Mouse (Mus musculus): ENCODE measurements around the gene Thegl.

Thegl gene

DNA sequence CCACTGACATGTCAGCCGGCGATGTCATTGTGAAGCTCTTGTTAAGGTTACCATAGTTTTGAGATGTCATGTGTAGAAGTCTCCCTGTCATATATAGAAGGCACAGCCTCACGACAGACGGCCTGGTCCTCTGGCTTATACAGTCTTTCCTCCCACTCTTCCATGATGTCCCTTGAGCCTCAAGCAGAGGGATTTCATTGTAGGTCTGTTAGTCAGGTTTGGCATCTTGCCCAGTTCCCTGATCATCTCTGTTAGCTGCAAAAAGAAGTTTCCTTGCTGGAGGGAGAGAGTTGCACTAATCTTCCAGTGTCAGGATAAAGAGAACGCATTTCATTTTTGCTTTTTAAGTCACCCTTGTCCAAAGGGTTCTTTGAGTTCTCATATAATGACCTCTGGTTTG, 36.8 kb downstream of the Thegl start:
- DNase-seq = no peak

DNA sequence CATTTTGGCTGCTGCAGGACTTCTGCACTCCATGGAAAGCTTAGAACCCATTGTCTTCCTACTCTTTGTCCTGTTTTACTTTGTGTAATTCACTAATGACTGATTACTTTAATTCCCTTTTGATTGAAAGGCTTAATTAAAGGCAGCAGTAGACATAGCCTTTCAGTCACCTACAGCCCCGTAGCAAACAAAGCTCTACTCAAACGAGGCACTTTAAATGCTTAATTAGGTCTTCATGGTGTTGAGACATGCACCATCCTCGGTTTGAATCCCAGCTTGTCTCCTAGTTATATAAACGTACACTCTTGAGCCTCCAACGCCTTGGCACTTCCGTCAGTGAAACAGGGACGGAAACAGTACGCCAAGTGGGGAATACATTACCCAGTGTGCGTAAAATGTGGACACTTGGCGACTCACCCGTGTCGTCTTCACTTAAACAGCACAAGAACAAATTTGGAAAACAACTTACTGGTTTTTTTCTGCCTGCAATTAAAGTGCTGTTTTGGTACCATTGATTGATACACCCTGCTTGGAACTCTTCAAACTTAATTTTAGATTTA, 41.1 kb downstream of the Thegl start:
- DNase-seq = peak; percentile 80

DNA sequence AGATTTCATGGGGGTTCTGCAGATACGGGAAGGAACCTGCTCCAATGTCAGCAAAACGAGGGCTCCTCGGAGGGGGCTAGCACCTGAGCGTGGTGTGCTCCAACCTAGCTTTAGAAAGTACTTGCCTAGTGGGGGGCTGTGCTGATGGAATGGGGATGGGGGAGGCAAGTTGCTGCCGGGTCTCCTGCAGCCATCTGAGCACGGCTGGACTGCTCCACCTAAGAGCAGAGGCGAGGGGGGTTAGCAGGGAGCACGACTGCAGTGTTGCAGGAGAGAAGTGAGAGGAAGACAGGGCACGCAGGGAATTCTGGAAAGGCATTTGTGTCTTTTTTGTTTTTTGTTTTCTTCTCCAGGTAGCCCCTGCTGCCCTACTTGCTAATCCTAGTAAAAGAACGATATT, 44.5 kb downstream of the Thegl start:
- DNase-seq = peak; percentile 28

DNA sequence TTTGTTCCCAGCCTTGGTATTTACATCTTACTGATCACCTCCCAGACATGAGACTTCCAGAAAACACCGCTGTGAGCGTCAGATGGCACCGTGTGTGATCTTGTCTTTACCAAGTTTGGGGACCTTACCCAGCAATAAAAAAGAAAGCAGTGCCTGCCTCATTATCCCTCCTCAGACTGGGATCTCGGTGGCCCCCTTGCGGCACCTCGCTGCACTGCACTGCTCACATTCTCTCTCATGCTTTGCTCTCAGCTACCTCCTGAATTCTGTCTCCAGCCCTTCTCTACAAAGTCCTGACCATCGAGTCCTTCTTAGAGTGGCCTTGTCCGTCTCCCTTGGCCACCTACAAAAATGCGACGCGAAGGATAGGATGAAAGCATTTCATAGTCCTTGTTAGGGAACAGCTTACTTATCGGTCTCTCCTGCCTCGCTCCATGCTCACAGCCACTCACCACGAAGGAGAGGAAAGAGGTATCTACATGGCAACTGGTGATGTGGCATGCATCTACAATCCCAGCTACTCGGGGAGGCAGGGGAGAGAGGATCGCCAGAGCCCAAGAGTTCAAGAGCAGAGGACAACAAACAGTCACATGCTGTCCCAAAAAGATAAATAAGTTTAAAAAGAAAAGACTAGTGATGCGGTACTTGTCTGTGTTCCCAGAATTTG, 45.7 kb downstream of the Thegl start:
- peak; percentile 66 for DNase-seq

DNA sequence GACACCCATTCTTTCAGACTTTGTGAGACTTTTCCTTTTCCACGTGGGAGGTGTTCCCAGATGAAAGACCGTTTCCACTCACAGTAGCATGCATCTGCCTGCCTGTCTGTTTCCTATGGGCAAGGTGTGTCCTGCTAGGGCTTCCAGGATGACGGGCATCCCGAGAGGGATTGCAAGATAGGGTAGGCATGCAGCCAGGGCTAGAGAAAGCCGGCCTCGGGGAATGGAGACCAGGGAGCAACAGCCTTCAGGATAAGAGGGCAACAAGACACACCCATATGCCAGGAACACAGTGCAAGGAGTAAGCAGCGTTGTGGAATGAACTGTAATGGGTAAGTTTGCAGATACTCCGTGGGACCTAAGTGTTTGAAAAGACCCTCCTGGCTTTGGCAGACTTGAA, 51.5 kb downstream of the Thegl start:
- DNase-seq = no peak

DNA sequence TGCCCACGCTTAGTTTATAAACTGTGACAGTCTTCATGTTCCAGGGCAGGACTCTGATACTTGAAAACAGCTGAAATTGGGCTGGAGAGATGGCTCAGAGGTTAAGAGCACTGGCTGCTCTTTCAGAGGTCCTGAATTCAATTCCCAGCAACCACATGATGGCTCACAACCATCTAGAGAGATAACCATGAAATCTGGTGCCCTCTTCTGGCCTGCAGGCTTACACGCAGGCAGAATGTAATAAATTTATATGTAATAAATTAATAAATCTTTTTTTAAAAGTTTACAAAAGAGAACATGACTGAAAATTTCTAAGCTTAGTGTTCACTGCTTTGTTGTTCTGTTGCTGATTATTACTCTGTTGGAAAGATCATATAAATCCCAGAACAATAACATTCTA, 55.2 kb downstream of the Thegl start:
- DNase-seq = no peak

DNA sequence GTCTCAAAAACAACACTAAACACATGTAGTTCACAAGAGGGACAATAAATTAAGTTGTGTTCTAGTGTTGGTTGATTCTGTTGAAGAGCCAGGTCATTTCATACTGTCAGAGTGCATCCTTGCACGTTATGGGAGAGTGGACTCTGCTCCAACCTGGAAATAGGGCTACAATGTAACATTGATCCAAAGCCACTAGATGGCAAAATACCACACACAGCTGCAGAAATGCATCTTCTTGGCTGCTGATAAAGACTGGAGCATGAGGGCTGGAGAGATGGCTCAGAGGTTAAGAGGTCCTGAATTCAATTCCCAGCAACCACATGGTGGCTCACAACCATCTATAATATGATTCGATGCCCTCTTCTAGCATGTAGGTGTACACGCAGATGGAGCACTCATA, 55.8 kb downstream of the Thegl start:
- no peak for DNase-seq

DNA sequence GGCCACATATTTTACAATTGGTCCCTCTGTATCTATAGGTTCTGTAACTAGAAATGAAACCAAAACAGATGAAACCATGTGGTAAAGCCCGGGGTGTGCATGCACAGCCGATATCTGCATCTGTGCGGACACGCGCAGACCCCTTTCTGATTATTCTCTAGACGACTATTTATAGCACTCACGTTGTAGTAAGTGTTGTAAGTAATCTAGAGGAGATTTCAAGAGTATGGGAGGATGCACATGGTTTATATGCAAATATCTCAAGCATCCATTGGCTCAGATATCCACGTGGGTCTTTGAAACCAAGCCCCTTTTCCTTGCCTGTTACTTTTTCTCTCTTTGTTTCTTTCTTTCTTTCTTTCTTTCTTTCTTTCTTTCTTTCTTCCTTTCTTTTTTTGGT, 58.0 kb downstream of the Thegl start:
- DNase-seq = no peak

DNA sequence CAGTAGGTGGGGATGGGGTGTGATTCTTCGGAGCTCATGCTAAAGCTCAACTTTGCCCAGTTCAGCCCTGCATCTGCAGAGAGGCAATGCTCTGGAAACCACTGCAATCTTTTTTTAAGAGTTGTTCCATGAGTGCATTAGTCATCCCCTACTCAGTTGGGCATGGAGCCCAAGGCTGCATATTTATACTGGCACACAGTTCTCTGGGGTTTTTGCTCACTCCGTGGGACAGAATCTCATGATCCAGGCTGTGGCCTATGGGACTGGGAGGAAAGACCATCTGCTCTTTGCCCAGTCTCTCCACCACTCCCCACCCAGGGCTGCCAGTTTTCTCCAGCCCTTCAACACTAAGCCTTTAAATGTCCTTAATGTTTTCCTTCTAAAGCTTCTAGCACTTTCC, 59.1 kb downstream of the Thegl start:
- no peak for DNase-seq

DNA sequence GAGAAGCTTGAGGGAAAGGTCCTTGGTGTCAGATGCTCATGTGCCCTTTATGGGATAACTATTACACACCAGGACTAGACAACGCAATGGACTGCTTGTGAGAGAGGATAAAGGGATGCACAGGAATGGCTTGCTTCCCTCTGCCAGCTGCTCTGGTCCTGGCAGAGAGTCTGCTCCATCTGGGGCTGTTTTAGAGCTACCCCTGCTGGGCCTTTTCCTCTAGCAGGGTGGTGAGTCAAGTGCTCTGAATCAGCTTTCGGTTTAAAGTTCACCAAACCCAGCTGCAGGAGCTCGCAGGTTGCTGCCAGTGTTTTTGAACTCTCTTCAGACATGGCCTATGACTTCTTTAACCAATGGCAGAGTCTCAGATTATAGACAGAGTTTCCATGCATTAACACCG, 60.1 kb downstream of the Thegl start:
- no peak for DNase-seq

DNA sequence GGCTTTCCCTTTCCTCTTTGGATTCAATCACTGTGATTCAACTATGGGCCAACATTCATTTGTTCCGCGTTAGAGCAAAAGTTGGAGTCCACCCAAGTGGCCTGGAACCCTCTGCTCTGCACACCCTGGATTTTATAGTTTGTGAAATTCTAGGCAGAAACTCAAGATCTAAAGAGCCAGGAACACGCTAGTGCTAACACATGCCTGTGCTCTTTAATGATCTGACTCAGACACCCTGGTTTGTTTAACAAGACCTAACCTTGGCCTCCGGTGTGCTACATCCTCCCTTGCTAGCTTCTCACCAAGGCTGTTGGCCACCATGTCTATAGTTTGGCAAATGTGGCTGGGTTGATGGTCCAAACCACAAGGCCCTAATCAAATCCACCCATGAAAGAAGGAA, 64.9 kb downstream of the Thegl start:
- no peak for DNase-seq

DNA sequence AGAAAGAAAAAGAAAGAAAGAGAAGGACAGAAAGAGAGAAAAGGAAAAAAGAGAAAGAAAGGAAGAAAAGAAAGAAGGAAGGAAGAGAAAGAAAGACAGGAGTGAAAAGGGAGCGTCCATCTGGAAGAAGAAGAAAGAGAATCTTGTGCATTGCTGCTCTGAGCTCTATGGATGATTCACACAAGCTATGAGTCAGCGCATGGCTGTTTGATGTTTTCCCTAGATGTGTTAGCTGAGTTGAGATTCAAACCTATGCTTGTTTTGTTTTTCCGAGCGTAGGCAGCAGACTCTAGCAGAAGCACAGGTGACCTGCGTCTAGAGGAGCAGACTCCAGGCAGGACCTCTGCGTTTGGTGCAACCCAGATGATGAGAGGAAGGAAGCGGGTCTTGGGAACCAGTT, 66.9 kb downstream of the Thegl start:
- DNase-seq = no peak

DNA sequence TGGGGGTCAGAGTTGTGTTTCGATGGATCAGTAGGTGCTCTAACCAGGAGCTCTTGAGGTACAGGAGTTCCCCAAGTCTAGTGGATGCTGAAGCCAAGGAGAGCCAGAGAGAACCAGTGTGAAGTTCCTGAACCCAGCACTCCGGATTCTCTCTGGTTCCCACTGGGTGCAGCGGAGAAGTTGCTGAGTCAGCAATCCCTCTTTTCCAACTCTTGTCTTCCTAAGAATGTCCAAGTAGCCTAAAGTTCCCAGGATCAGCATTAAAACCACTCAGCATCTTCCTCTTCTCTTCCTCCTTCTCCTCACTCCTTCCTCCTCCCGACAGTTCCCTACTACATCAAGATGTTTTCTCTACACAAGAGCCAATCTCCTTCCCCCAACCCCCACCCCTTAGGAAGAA, 68.6 kb downstream of the Thegl start:
- DNase-seq = no peak

DNA sequence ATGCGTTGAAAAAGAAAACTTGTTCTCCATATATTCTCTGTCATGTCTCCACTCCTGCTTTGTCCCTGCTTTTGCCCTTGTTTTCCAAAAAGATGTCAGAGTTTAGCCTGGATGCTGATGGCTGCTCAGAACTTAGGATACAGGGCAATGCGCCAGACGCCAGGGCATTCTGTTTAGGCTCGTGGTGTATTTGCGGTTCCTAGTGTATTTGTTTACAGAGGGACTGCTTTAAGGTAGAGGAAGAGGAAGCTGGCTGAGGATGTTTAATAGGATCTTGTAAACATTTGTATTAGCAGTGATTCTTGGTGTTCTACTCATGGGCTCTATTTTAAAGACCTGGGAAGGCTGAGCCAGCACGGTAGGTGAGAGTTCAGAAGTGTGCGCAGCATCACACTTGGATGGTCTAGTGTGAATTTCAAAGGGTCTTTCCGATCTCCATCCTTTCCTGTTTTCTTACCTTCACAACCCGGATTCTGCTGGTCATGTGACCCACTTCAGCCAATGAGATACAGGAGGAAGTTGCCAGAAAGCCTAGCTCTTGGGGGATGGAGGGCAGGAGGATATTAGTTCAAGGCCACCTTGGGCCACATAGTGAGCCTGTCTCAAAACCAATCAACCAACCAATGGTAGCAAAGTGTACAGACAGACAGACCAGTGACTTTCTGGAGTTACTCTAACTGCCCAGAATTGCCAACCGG, 70.1 kb downstream of the Thegl start:
- no peak for DNase-seq

DNA sequence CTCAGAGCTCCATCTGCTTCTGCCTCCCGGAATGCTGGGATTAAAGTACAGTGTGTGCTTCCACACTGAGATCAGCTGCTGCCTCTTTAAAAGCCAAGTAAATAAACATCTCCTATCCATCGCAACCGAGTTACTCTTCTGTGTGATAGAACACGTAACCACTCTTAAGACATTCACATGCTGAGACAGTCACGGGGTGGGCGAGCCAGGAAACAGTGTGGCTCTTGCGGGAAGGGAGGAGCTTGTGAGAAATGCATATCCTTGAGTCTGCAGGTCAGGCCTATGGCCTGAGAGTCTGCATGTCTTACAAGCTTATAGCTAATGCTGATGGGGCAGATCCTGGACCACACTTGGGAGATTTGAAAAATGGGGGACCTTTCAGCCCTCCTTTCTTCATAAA, 70.7 kb downstream of the Thegl start:
- DNase-seq = no peak

DNA sequence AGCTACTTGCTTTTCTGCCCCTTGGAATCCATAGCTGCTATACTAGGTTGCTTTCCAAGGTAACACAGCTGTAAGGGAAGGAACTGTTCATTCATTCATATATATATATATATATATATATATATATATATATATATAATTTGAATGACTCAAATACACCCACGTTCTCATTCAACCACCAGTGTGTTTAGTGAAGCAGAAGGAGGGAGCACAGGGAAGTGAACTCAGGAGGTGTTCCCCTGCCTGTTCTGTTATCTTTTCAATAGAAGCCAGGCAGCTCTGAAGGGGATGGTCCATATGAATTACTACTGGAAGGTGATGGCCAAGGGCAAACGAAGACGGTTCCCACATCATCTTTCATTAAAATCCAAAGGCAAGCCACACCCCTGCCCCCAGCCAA, 71.3 kb downstream of the Thegl start:
- no peak for DNase-seq

DNA sequence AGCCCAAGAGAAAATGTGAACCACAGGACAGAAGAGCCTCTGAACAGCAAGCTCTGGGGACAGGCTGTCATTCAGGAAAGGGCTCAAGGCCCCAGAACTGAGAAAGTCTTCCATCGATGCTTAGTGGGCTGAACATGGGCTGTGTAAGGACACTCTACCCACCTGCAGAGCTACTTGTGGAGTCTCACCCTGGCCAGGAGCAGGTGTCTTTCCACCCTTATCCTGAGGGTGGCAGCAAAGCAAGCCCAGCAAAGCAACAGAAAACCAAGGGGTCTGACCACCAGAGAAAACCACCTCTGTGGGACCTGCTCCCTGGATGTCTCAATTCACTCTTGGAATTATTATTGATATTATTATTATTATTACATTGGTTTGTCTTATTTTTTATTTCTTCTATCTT, 73.5 kb downstream of the Thegl start:
- peak; percentile 80 for DNase-seq

DNA sequence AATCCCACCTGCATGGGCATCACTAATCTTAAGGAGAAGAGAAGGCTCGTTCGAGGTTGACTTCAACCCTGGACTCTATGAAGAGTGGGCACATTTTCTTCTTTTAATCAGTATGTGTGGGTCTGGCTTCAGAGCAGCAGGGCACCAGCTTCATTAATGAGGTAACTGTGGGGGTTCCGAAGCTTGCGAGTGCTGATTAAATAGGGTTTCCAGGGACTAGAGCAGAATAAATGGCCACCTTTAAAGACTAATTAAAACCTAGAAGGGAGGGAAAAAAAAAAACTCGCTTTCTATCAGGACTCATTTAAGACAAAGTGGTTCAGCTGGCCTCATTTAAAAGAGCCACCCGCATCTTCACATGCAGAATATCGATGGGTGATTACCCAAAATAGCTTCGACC, 74.1 kb downstream of the Thegl start:
- peak; percentile 80 for DNase-seq

DNA sequence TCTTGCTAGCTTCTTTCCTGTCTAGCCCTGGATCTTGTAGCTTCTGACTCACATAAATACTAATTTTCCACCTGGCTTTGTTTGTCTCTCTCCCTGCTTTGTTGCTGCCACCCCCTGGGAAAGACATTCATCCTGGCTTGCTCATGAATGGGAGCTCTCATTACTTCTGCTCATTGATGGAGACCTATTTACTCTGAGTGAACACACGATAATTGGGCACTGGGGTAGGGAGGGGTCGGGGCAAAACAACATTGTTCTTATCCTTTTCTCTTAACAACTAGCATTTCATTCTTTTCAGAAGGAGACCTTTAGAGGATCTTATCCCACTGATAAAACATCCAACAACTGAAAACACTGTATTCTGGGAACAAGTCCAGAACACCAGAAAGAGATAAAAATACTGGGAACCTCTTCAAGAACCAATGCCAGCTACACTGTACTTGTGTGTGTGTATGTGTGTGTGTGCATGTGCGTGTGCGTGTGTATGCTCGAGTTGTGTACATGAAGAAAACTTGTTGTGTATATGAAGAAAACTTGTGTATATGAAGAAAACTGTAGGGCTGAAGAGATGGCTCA, 74.8 kb downstream of the Thegl start:
- DNase-seq = peak; percentile 92

DNA sequence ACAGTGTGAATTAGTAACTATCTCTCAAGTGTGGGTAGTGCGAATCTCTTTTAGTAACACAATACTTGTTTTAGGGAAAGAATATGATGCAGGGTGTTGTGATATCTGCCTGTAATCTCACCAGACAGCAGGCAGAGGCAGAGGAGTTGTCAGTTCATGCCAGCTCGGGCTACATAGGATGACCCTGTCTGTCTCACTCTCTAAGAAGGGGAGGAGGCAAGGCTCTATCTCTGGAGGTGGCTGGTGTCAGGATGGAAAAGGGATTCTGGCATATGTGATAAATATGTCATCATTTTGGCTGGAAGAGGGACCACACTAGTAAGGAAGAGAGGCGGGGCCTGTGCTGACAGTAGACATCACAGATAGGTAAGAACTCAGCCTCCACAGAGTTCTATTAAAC, 76.1 kb downstream of the Thegl start:
- no peak for DNase-seq

DNA sequence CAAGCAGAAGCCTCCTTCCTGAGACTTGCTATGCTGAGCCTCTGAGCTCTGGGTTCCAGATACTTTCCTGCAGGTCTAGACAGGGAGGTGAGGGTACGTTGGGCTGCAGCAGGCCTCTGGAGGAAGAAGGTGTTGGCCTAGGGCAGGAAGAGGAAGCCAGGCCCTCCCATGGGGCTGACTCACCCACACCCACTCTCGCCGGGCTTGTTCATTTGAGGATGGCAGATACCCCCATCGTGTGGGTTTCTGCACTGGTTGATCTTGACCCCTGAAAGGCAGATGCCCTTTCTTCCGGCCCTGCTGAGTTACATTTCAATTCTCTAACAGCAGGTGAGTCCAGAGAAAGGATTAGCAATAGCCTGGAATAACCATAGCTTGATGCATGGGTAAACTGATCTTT, 76.7 kb downstream of the Thegl start:
- DNase-seq = no peak

DNA sequence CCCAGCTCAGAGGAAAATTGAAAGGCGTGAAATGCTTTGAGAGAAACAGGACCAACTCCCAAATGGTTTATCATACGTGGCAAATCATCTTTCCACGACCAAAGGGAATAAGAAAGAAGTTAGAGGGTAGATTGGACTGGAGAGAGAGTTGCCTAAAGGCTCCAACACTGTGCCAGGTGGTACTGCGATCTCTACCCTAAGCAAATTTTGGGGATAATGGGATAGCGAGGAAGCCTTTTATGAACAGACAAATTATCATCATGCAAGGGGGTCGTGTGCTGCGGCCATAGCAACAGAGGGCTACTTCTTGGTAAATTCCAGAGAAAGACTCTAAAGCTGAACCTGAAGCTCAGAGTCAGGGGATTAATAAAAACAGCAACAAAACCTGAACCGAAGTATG, 78.1 kb downstream of the Thegl start:
- no peak for DNase-seq

DNA sequence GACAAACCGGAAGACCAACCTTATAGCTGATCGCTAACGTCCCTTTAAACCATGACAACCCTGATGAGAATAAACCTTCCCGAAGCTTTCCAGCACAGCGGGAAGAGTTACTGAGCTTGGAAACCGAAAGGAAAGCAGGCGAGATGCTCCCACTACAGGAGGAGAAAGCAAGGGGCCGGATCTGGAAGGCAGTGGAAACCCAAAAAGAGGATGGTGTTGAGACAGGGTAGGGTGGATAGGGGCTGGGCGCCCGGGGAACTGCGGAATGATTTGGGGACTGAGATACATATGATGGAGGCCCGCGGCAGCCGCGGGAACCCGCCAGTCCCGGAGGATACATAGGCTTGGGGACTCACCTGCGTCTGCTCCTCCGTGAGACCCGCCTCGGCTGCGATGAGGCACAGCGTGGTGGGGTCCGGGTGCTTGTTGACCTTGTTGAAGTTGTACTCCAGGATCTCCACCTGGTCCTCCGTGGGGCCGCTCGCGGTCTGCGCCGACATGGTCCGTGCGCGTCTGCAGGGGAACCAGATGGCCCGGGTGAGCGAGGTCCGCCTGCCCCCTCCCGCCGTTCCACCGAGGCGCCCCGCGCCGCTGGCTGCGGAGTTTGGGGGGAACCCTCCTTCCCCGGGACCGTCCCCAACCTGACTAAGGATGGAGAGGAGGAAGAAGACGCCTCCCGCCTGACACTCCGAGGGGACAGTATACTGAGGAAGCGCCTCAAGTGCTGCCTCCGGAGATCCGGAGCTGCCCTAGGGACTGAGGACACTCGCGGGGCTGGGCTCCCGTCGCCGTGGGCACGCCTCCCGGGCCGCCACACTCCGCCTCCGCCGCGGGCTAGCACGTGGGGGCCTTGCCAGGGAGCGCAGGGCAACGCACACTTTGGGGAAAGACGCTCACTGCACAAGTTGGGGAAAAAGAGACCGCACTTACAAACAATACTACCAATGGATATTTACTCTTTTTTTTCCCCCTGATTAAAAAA, 79.0 kb downstream of the Thegl start:
- peak; percentile 82 for DNase-seq
